Mouse (Mus musculus) limb, embryonic 13.5 days (tissue): Measurements from ENCODE around the gene Actg2. TPM values are rescaled to one million over a fixed set of nuclear protein-coding genes. Genes with fewer than 3 reads are reported as not detected.
"Not testable (repeated sequence)": the region's sequence is repeated elsewhere in the genome, so short reads cannot be mapped to it uniquely, and the experiment has no call there.

ENCODE experiments used
- ATAC-seq: fragments of 200-750 bp; cut with Nextera tagmentation; 2 replicates; pipeline ENCODE4 v1.8.0; 2017; ENCODE audit warnings: low read depth, moderate number of reproducible peaks, moderate TSS enrichment; ENCODE audit not compliant: low FRiP score
- H3K27ac ChIP-seq: fragments of 300-500 bp; sonication (generic); 2 replicates; pipeline ENCODE4 v1.5.1; 2015; ENCODE audit warnings: inconsistent platforms, mild to moderate bottlenecking, moderate library complexity
- H3K27me3 ChIP-seq: fragments of 300-500 bp; sonication (generic); 2 replicates; pipeline ENCODE4 v1.6.1; 2015; ENCODE audit warnings: mild to moderate bottlenecking, inconsistent platforms
- H3K36me3 ChIP-seq: fragments of 300-500 bp; sonication (generic); 2 replicates; pipeline ENCODE4 v1.6.1; 2015; ENCODE audit warnings: inconsistent platforms, mild to moderate bottlenecking, moderate library complexity
- H3K4me1 ChIP-seq: fragments of 300-500 bp; sonication (generic); 2 replicates; pipeline ENCODE4 v1.6.1; 2015; ENCODE audit warnings: inconsistent platforms
- H3K4me2 ChIP-seq: fragments of 300-500 bp; sonication (generic); replicated peaks from 2 replicates; pipeline ENCODE4 v1.6.1; 2015; ENCODE audit warnings: inconsistent platforms, mild to moderate bottlenecking, moderate library complexity
- H3K4me3 ChIP-seq: fragments of 300-500 bp; sonication (generic); 2 replicates; pipeline ENCODE4 v1.5.1; 2015; ENCODE audit warnings: moderate library complexity, mild to moderate bottlenecking, inconsistent platforms
- H3K9ac ChIP-seq: fragments of 300-500 bp; sonication (generic); 2 replicates; pipeline ENCODE4 v1.6.1; 2015; ENCODE audit warnings: mild to moderate bottlenecking, inconsistent platforms
- H3K9me3 ChIP-seq: fragments of 300-500 bp; sonication (generic); 2 replicates; pipeline ENCODE4 v1.6.1; 2016; ENCODE audit warnings: inconsistent platforms
- WGBS: fragments of 180-500 bp; shearing (Covaris S2); methylation state at CpG from one replicate; pipeline ENCODE4 v1.1.7; 2015; 5-methylcytosine and 5-hydroxymethylcytosine counted together
- polyA plus RNA-seq: library from polyadenylated mRNA; unstranded; fragments of >200 nt; fragmentation: Nextera tagmentation; extraction: Ambion mirVana; gene quantifications from 2 replicates; pipeline ENCODE4 v1.2.1, GENCODE M21; 2015

The Actg2 gene
- 2.9 and 3.4 TPM in 2 replicates for polyA plus RNA-seq

DNA sequence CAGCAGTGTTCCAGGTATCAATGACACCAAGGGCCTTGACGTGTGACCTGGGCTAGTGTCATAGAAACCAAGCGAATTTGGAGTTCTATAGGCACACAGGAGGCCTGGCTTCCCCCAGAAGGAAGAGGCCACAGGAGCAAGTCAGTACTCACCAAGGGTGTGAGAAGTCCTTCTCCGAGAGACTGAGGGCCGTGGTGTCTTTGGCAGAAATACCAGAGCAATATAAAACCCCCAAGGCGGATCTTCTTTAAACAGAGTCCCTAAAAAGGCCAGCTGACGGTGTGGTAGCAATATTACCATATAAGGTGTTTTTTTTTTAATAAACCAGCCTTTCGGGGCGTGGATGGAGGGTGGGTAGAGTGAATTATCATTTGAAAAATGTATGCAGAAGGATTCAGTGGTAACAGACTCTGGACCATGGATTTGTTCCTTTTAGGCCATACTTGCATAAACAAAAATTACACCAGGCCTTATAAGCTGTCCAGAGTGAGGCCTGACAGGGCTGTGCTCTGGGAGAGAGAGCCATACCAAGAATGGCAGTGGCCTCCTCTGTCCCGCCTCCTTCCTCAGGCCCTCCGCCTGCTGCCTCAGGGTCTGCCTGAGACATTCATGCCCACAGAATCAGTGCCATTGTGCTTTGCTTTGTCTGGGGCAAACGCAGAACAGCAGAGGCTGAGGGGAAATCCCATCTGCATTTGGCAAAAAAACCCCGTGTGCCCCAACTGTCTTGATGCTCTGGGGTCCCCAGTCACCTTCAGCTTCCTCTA, at the start of gene Actg2:
Gene Actg2 (minus strand): TSS at position 238 of the 767 bp plus-strand sequence.
- Histone ChIP-seq H3K4me1 (peaks cover 8% of the 10 kb centered on the region; the same call in 1 of the 2 replicates), H3K4me2 (no peak within 1 kb of the TSS), H3K27ac (peak within 1 kb of the TSS; percentile 53), H3K9me3 (no peaks in the 10 kb centered on the region), H3K27me3 (no peaks in the 10 kb centered on the region), H3K4me3 (no peak within 1 kb of the TSS), H3K36me3 (no peaks in the 10 kb centered on the region), H3K9ac (no peak within 1 kb of the TSS)
- ATAC-seq = no peak
- 65% methylated on average over 12 of the region's 12 CpGs for WGBS

DNA sequence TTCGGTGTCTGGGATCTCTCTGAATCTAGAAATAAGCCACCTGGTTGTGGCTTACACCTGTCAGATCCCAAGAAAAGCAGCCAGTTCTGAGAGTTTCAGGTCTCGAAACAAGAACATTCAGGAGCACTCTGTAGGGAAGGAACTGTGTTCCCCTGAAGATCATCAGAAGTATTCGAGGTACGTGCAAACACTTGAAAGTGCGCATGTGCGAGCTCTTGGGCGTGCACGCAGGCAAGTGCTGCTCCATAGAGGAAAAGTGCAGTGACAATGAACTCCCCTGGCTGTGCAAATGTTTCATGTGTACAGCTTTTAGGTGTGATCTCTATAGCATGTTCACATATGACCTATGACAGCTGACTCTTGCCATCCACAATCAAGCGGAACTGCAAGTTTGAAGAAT, 49.3 kb upstream of the Actg2 start:
- peaks cover 22% of the 10 kb centered on the region; the same call in 1 of the 2 replicates for H3K27me3 ChIP-seq
- H3K36me3 ChIP-seq, H3K27ac ChIP-seq, H3K9me3 ChIP-seq, H3K4me2 ChIP-seq, ATAC-seq, H3K4me3 ChIP-seq, H3K9ac ChIP-seq, H3K4me1 ChIP-seq: not testable (repeated sequence)
- WGBS = 86% methylated on average over 9 of the region's 9 CpGs

DNA sequence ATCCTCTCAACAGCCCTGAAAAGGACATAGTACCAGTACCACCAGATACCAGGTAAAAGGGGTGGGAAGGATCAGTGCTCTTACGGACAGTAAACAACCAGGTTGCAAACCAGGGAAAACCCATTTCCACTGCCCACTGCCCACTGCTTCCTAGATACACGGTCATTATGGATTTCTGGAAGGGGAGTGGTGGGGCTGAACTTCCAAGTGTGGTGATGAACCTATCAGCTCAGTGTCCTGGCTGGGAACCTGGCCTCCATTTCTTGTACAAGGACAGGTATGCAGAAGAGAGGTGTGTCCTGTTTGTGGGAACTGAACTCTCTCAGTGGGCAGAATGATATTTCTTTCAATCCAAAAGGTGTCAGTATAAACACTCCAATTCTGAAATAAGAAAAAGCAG, 47.5 kb upstream of the Actg2 start:
- Histone ChIP-seq H3K4me3 (no peak overlapping the region), H3K27me3 (peaks cover 35% of the 10 kb centered on the region; the same call in 1 of the 2 replicates), H3K4me1 (no peaks in the 10 kb centered on the region), H3K9me3 (no peaks in the 10 kb centered on the region), H3K27ac (no peak overlapping the region), H3K9ac (no peak overlapping the region), H3K36me3 (no peaks in the 10 kb centered on the region), H3K4me2 (no peak overlapping the region)
- ATAC-seq = no peak
- 74% methylated on average over 2 of the region's 2 CpGs for WGBS

DNA sequence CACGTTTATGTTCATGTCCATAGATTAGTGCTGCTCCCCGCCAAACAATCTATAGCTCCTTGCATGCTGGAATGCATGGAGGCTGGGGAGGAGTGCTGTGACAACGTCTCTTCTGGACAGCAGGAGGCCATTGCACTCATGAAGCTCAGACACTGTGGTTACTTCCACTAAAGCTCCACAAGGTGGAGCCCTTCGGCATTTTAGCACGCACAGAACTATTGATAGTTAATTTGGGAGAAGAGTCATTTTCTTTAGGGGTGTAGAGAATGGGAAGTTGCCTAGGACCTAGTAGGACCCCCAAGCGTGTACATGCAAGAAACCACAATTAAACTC, 46.8 kb upstream of the Actg2 start:
- H3K27ac ChIP-seq = no peak overlapping the region
- H3K4me1 ChIP-seq = no peaks in the 10 kb centered on the region
- H3K4me2 ChIP-seq = 0 out of 2 replicates have a peak overlapping the region, but pooled peaks have one; percentile 7
- no peak overlapping the region for H3K9ac ChIP-seq
- H3K9me3 ChIP-seq = no peaks in the 10 kb centered on the region
- no peak overlapping the region; the same call in 1 of the 2 replicates for H3K4me3 ChIP-seq
- ATAC-seq = no peak
- no peaks in the 10 kb centered on the region for H3K36me3 ChIP-seq
- WGBS = 2% methylated on average over 6 of the region's 6 CpGs
- H3K27me3 ChIP-seq = peaks cover 38% of the 10 kb centered on the region; the same call in 1 of the 2 replicates

DNA sequence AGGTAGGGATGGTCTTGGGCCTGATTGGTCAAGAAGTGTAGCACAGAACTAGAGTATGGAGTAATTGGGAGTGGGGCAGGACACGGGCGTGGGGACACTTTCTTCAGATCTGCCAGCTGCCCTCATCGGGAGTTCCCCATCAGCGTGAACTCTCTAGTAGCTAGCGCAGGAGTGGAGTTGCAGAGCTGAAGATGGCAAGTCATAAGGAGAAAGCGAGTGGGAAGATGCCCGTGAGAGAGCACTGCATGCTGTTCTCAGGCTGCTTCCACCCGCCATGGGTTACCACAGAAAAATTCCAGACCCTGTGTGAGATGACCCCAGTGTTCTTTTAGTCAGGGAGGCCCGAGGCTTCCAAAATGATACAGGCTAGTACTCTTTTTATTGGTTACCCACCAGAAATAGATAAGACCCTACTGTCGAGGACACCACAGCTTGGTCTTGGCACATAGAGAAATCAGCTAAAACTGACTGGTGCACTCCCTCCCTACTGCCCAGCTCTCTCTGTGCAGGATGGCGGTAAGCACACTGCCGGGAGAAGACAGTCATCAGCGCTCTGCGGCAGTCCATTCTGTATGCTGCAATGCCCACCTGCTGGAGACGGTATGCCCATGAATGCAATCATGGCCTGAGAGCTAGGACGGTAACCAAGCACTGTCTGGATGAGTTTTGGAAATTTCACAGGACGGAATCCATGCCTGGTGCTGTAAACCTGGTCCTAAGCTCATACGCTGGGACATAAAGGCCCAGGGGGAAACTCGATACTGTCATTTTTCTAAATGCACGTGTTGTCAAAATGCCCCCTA, 46.3 kb upstream of the Actg2 start:
- ATAC-seq = no peak
- H3K9ac ChIP-seq = no peak overlapping the region; the same call in 1 of the 2 replicates
- no peaks in the 10 kb centered on the region for H3K36me3 ChIP-seq
- no peak overlapping the region for H3K27ac ChIP-seq
- H3K4me1 ChIP-seq = no peaks in the 10 kb centered on the region
- H3K27me3 ChIP-seq = peaks cover 38% of the 10 kb centered on the region; the same call in 1 of the 2 replicates
- 0 out of 2 replicates have a peak overlapping the region, but pooled peaks have one; percentile 7 for H3K4me2 ChIP-seq
- no peaks in the 10 kb centered on the region for H3K9me3 ChIP-seq
- no peak overlapping the region; the same call in 1 of the 2 replicates for H3K4me3 ChIP-seq
- 44% methylated on average over 20 of the region's 20 CpGs for WGBS

DNA sequence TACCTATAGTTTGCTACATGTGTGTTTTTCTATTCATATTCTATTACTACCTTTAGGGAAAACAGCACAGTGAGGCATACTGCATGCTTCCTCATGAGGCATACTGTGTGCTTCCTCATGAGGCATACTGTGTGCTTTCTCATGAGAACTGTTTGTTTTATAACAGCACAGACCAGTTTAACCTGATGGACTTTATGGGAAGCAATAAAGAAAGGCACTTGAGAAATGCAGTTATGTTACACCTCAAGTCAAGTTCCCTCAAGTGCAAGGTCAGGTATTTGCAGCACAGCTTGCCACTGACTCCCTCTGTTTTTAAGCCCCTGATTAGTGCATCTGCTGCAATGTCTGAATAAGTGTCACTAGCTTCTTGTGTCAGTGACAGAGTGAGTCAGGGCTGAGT, 41.5 kb upstream of the Actg2 start:
- peaks cover 37% of the 10 kb centered on the region for H3K27me3 ChIP-seq
- no peak overlapping the region for H3K4me3 ChIP-seq
- H3K36me3 ChIP-seq = no peaks in the 10 kb centered on the region
- no peaks in the 10 kb centered on the region for H3K9me3 ChIP-seq
- no peak overlapping the region for H3K9ac ChIP-seq
- no peak for ATAC-seq
- no peak overlapping the region for H3K4me2 ChIP-seq
- H3K27ac ChIP-seq = no peak overlapping the region
- H3K4me1 ChIP-seq = peaks cover 4% of the 10 kb centered on the region

DNA sequence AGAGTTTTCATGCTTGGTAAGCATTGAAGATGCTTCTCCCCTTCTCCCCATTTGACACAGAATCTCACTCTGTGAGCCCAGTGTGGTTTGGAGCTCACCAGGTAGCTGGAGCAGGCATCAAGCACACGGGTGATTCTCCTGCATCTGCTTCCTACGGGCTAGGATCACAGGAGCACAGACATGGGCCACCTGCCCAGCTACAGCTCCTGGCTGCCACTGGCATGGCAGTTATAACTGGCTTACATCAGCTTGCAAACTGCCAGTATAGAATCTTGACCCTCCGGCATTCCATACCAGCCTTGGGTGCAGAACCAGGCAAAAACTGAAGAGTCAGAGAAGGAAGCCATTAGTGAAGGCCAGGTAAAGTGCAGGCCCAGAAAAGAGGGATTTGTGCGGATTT, 39.5 kb upstream of the Actg2 start:
- Histone ChIP-seq H3K4me2 (no peak overlapping the region), H3K27me3 (peaks cover 26% of the 10 kb centered on the region), H3K9ac (no peak overlapping the region), H3K9me3 (no peaks in the 10 kb centered on the region), H3K27ac (no peak overlapping the region), H3K4me3 (no peak overlapping the region), H3K4me1 (peaks cover 11% of the 10 kb centered on the region), H3K36me3 (no peaks in the 10 kb centered on the region)
- no peak for ATAC-seq
- 76% methylated on average over 4 of the region's 4 CpGs for WGBS

DNA sequence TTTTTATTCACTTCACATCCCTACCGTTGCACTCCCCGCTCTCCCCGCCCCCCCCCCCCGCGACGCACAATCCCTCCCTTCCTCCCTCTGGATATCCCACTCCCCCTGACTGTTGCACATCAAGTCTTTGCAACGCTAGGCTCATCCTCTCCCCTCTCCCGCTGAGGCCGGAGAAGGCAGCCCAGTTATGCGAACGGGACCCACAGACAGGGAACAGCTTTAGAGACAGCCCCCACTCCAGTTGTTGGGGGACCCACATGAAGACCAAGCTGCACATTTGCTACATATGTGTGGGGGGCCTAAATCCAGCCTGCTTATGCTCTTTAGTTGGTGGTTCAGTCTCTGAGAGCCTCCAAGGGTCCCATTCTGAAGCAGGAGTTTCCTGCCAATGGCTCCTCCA, 36.6 kb upstream of the Actg2 start, which contains the start of gene Stambp:
Gene Stambp (minus strand): TSS at position 59 of the 400 bp plus-strand sequence.
- Histone ChIP-seq H3K9me3 (no peaks in the 10 kb centered on the region), H3K27me3 (peaks cover 8% of the 10 kb centered on the region), H3K27ac (peak within 1 kb of the TSS; percentile 65), H3K36me3 (peaks cover 14% of the 10 kb centered on the region), H3K4me2 (peak within 1 kb of the TSS; percentile 94), H3K4me1 (peaks cover 11% of the 10 kb centered on the region), H3K9ac (peak within 1 kb of the TSS; percentile 82), H3K4me3 (peak within 1 kb of the TSS; percentile 85)
- WGBS = 2% methylated on average over 8 of the region's 11 CpGs
- ATAC-seq = peak; percentile 74

DNA sequence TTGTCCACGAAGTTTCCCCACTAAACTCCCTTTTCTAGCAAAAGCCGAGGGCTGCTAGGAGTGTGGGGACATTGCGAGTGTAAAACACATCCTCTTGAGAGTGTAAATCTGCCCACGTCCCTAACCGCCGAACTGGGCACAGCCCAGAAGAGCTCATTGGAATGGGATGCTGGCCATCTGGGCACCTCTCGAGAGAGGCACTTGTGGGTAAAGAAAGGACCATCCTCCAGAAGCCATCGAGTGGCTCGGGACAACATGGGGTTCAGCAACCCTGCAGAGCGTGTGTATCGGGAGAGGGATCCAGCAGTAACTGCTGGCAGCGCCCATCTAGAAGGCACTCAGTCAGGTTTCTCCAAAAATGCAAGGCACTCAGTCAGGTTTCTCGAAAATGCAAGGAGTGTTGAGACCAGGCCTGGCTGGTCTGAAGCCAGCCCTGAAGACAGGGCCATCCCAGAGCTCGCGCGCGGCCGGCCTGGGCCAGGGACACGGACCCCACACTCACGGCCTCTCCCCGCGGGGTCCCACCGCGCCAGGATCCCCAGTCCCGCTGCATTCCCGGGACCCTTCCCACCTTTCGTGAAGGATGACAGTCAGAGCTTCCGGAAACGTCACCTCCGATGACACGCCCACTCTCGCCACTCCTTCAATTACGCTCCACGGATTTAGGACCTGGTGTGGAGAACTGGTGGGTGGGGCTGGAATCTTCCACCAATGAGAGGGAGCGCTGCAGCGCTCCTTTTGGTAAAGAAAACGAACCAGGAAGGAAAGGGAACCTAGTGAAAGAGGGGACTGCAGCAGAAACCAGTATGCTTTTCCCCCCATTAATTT, 36.0 kb upstream of the Actg2 start:
- WGBS = 5% methylated on average over 37 of the region's 37 CpGs
- Histone ChIP-seq H3K4me3 (peak overlapping the region; percentile 85), H3K9ac (peak overlapping the region; percentile 82), H3K9me3 (no peaks in the 10 kb centered on the region), H3K27me3 (peaks cover 7% of the 10 kb centered on the region), H3K4me2 (peak overlapping the region; percentile 94), H3K27ac (peak overlapping the region; percentile 65; the same call in 1 of the 2 replicates), H3K36me3 (peaks cover 14% of the 10 kb centered on the region), H3K4me1 (peaks cover 11% of the 10 kb centered on the region)
- ATAC-seq = peak; percentile 94

DNA sequence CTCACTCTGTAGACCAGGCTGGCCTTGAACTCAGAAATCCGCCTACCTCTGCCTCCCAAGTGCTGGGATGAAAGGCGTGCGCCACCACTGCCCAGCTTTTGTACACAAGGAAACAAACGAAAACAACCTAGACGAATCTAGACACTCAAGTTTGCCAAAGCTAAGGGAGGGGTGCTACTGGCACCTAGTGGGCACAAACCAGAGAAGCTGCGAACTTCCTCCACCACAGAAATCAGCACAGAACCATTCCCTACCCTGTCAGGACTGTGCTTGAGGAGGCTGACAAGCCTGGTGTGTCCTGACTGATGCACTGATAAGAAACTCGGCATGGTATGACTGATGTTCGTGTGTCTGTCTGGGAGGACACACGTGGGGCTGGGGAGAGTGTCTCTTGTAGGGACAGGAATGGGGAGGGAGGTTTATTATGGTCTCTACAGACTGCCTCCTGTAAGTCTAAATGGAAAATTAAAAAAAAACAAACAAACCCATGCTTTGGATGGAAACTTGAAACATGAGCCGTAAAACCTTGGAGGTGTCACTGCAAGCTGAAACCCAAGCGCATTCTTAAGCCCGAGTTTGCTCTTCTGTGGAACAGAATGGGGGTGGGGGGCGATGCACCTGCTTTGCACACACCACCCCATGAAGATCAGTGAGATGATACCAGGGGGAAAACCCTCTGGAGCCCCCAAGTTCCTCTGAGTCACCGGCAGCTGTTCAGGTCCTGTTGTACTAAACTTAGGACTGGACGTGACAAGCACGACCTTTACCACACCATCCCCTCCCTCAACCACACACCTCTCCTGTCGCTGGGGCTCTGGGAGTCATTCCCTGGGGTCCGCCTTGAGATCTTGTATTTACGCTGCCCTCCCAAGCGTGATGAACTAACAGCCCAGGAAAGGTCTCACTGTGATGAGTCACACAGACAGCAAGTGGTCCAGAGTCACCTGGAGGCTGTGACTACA, 33.1 kb upstream of the Actg2 start:
- Histone ChIP-seq H3K4me2 (no peak overlapping the region), H3K27ac (no peak overlapping the region), H3K9ac (no peak overlapping the region), H3K4me3 (no peak overlapping the region), H3K36me3 (peaks cover 34% of the 10 kb centered on the region), H3K27me3 (no peaks in the 10 kb centered on the region; the same call in 1 of the 2 replicates), H3K9me3 (no peaks in the 10 kb centered on the region), H3K4me1 (peaks cover 11% of the 10 kb centered on the region)
- 69% methylated on average over 20 of the region's 20 CpGs for WGBS
- no peak for ATAC-seq

DNA sequence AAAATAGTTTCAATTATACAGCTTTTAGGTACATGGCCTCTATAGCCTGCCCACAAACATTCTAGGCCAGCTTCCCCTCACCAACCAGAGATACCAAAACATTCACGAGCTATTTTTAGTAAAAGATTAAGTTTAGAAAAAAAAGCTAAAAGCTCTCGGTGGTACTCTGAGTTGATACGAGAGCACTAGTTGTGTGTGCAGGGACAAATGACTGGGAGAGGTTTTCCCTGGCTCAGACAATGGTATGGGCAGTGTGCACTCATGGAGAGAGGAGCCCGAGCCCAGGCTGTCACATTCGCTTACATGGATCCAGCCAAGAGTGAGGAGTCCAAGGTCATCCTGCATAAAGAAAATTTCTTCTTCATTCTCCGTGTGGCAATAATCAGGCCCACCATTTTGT, 19.9 kb upstream of the Actg2 start:
- WGBS = 86% methylated on average over 6 of the region's 6 CpGs
- H3K36me3 ChIP-seq = peaks cover 68% of the 10 kb centered on the region
- no peaks in the 10 kb centered on the region for H3K9me3 ChIP-seq
- no peak overlapping the region for H3K27ac ChIP-seq
- H3K4me2 ChIP-seq = no peak overlapping the region
- H3K4me3 ChIP-seq = no peak overlapping the region
- no peak overlapping the region for H3K9ac ChIP-seq
- no peaks in the 10 kb centered on the region for H3K27me3 ChIP-seq
- no peaks in the 10 kb centered on the region for H3K4me1 ChIP-seq
- no peak for ATAC-seq
